Mouse (Mus musculus) spleen, adult 12 weeks (tissue): Measurements from ENCODE around the gene Morf4l2.
"Not testable (repeated sequence)": the region's sequence is repeated elsewhere in the genome, so short reads cannot be mapped to it uniquely, and the experiment has no call there.

Experiments used
- DNase-seq: peaks from one replicate; pipeline ENCODE4 v3.0.0; 2022; ENCODE audit warnings: low spot score

Morf4l2 gene

DNA sequence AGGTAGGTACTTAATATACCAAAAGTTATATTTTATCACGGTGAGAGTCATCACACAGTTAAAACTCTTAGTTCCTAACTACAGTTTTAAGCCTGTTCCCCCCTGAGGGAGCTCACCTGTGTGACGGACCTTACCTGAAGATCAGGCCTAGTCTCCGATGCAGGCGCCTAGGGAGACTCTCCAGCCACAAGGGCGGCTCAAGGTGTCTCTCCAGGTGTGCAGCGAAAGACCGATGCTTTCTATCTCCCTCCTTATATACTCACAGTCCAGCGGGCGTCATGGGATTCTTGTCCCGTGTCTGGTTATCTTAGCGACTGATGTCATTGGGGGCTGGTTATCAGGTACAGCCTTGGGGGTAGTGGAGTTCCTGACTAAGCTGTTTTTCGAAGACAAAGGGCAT, at the start of gene Morf4l2:
Gene Morf4l2 (minus strand): TSS at position 232 of the 400 bp plus-strand sequence.
- no peak for DNase-seq

DNA sequence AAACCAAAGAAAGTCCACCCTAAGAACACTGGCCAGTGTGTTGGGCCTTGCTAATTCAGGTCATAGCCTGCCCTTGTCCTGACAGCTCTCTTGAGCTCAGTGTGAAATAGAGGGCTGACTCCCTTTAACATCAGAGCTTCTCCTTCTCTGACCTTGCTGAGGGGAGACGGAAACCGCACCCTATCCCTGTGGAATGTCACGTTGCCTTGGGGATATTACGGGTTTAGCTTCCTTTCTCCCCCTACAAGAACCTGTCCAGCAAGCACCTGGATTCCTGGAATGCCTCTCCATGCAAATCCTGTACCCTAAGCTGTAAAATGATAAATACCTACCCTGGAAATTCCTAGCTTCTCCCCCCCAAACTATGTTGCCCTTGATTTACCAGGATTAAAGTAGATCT, 46.0 kb upstream of the Morf4l2 start:
- no peak for DNase-seq

DNA sequence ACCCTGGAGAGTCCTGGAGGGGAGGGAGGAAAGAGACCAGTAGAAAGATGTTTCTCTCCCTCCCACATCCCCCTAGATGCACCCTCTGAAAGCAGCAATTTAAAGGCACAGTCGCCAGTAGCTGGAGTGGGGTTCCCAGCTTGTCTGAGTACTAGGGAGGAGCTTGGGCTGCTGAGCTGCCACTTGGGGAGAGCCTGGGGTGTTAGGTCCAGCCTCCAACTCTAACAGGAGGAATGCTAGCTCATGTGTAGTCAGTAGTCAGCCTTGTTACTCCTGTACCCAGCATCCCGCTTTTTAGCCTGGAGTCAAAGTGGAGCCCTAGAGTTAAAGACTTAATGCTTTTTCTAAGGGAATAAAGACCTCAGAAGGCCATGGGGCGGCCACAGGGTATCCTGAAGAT, 36.6 kb upstream of the Morf4l2 start, which contains the start of gene Glra4:
Gene Glra4 (minus strand): TSS at position 101 of the 400 bp plus-strand sequence.
- no peak for DNase-seq

DNA sequence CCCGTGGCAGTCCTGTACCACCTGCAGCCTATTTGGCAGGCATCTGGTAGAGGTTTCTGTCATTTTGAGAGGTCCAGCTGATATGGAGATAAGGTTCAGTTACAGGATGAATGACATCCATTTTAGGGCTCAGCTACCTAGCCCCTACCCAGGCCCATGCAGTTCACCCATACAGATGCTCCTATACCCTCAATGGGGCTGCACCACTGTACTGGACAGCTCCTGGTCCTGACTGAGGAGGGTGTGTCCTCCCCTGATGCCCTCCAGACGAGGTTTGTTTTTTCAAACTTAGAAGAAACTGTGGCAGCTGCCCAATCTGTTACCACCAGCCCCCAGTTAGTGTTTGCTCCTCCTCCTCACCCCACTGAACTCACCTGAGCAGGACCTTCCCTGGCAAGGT, 35.8 kb upstream of the Morf4l2 start:
- no peak for DNase-seq

DNA sequence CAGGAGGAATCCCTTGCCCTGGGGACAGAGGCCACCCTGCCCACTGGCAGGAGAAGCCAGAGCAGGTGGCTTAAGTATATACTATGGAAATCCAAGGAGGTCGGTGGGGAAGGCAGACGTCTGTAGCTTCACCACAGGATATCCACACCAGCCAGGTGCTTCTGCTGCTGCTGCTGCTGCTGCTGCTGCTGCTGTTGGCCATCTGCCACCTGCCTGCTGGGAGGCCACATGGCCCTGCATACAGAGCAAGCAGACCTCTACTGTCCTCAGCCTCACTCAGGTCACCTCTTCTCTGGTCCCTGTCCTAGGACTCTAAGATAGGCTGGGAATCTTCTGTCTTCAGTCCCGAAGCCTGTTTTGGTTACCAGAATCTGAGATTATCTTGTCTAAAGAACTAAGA, 34.6 kb upstream of the Morf4l2 start:
- DNase-seq = no peak

DNA sequence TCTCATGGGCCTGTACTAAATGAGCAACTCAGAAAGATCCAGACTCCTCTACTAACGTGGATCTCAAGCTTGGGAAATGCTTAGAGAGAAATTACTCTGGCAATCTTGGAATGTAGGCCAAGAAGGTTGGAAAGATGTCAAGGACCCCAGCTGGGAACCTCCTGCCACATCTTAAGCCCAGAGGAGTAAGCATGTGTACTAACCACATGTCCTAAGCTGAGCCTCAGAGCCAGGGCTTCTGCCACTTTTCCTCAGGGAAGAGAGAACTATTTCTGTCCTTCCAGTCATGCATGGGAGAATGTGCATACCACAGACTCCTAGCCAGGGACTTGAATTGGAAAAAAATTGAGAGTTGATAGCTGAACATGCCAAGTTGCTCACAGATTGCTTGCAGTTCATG, 29.5 kb upstream of the Morf4l2 start:
- DNase-seq = no peak

DNA sequence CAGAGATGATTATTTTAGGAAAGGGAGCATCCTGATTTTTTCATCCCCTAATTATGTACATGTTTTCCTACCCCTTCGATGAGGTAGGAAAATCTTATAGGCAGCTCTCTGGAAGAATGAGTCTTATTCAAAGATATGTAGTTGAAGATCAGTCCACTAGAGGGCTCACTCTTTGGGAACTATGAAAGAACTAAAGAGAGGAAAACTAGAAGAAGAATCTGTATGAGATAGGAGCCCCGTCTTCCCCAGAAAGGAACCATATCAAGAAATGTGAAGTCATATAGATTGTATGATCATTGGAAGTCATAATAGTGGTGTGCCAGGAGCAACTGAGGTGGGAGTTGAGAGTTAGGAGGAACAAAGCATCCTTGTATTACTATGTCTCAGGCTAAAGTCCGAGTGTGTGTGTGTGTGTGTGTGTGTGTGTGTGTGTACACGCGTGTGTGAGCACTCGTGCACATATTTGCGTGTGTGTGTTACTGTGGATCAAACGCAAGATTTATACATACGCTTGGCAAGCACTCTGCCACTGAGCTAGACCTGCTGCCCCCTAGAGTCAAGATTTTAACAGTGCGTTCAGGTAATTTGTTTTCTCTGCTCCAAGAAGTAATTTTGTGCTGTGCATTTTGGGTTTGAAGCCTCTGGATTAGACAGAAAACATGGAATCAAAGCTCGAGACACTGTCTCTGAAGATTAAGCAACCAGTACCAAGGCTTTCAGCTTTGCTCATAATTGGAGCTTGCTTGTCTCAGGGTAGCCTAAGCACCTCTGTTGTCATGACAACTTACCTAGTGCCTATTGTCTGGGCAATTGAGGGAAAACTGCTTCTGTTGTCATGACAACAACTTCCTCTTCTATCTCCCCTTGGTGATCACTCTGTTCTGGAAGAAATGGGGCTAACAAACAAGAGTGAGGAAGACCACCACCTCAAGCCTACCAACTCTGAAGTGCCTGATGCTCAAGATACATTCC, 17.9 kb upstream of the Morf4l2 start:
- DNase-seq = no peak

DNA sequence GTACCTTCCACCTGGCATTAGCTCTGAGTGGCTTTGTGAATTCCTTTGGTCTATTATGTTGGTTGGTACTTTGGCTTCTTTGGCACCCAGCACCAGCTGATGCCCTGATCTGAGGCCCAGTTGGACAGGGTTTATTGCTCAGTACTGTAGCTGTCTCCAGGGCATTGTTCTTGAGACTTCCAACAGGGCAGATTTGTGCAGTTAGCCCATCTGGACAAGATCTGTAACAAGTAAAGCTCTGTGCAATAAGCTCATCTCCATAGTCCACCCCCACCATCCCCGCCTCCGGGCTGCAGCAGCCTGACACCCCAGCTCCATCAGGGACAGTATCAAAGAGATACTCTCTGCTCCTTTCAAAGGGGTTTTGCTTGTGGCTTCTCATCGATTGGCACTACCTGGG, 12.0 kb upstream of the Morf4l2 start:
- no peak for DNase-seq

DNA sequence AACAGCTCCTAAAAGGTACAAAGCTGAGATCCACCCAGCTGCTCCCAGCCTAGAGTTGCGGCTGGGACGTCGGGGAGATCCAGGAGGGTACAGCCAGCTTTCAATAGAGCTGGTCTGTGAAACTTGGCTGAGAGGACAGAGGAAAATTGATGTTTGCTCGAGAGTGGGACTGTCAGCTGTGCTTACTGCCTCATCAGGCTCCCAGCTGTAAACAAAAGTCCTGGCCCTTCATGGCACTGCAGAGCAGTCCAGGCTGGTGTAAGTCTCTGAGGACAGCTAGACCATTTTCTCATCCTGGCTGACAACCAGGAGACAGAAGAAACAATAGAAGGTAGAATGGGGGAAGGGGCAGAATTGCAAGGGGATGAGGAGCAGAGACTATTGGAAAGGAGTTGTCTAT, 5.8 kb upstream of the Morf4l2 start:
- DNase-seq = no peak

DNA sequence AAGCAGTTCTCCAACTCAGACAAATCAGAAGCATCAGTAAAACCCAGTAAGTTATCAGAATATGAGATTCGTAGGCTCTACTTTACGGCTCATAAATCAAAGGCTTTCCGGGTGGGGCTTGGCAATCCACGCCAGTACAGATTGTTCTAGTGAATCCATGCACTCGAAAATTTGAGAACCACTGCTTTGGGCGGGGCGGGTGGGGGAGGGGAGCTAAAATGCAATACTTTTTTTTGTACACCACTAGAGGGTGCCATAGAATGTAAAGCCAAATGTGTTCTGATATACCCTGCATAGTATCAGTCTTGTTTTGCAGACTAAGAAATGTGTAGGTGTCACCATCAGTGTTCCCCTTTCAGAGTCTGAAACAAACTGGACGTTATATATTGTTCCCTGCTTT, 1.2 kb upstream of the Morf4l2 start:
- DNase-seq = no peak

DNA sequence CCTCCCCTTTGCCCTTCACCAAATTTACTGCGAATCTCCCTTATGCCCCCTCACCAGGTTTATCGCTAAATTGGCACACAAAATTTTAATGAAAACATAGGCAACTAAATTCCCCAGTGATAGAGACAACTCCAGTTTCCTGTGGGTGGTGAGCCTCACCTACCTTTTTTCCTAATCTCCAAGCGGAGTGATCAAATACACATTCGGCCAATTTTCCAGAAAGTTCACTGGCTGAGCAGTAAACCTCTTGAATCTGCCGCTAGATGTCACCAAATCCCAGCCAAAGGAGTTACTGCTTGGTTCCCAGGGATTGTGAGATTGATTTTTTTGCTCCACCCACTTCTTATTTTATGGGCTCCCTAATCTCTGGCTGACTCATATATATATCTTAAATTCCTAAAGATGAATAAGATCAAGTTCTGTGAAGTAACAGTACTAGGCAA, 808 bp downstream of the Morf4l2 start:
- peak; percentile 6 for DNase-seq

DNA sequence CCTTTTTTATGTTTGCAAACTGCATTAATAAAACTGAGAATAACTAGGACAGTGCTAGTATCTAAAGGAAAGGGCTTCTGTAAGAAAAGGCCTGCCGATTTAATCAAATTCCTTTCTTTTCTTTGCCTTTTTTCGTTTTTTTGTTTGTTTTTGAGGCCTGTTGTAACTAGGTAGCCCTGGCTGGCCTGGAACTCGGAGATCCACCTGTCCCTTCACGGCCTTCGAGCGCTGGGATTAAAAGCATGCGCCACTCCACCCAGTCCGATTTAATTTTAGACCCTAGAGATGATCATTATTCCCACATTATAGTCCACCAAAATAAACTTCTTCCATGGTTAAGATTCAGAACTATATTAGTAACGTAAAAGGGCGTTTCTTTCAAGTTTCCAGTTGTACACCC, 1.2 kb downstream of the Morf4l2 start:
- DNase-seq = no peak

DNA sequence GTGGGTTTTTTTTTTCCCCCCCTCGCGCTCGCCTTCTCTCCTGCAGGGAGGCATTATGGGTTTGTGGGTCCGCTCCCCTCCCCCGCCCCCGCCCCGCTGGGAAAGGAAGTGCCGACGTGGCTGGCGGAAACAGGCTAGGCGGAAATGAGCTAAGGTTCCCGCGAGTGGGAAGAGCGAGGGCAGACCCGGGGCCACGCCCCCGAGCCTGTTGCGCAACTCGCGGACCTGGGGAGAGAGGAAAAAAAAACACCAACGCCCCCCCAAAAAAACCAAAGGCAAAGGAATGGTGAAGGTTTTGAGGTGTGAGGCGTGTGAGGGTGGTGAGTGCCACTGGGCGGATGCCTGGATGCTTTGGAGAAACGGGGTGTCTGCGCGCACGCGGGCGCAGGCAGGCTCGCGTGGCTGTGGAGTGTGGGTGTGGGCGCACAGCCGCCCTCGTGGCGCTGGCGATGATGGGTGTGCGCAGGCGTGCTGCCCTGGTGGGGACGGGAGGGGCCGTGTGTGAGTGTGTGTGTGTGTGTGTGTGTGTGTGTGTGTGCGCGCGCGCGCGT, 1.8 kb downstream of the Morf4l2 start:
- DNase-seq = peak; percentile 73

DNA sequence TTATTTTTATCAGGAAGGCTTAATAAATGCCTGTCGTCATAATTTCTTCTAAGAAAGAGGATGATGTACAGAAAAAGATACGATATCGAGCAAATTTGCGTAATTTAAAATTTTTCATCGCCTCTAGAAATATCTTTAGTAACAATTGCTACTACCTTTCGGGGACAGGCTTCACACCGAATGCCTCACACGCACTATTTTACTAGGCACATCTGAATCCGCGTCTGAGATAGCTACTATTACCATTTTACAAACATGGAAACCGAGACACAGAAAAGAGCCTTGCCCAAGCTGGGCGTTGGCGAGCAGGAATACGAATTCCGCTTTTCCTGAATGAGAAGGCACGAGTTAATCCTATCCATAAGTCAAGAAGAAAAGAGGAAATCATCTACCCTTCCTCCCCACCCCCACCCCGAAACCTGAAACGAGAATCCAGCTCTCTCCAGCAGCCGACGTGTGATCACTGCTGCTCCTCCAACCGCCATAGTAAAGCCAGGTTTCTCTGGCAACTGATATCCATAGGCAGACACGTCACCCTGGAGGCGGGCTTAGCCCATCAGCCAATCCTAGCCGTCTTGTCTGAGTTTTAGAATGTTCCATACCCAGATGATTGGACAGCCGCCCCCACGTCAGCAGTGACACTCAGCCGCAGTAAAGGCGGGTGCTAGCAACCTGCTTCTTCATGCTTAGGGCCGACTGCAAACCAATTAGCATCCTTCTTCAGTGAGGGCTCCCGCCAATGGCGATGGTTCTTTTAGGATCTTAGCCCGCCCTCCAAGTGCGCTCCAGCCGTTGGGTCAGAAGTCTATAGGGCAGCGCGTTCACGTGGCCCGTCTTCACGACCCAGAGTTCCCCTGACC, 2.5 kb downstream of the Morf4l2 start:
- DNase-seq = peak; percentile 82

DNA sequence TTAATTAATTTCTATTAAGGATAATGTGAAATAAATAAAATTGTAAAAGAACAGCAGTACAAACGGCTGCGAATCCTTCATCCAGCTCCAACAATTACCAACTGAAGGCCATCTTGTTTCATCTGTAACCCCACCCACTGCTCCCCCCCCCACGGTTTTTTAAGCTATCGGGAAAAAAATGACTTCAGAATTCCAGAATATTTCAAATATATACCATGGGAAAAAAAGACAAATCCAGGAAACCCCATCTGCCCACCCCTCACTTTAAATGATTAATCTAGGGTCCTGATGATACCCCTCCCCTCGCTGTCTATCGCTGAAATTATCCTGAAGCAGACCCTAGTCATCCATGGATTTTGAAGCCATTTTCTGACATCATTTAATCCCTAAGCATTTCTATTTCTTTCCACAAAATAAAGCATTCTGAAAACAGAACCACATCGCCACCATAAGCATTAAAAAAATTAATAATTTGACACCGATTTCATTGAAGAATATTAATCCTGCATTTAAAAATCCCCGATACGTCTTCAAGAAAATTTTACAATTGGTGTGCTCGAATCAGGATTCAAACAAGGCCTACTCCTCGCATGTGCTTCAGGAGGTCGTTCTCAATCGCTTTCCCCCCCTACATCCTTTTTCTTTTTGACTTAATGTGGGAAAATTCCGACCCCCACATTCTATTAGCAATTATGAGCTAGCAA, 3.3 kb downstream of the Morf4l2 start:
- no peak for DNase-seq

DNA sequence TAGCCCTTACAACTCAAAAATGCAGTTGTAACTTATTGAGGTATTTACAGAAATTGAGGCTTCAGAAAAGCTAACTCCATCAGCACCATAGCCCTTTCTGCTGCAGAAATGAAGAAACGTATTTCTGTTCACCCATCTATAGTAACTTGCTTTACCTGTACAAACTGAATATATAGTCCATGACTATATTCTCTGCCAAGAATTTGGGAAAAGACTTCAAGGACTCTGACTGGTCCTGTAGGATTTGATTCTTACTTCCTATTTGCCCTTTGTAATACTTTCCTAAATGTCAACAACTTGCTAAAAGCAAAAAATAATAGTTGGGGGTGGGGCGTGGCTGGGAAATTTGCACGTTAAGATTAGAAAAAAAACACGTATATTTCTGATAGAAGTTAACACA, 11.5 kb downstream of the Morf4l2 start:
- DNase-seq = no peak

DNA sequence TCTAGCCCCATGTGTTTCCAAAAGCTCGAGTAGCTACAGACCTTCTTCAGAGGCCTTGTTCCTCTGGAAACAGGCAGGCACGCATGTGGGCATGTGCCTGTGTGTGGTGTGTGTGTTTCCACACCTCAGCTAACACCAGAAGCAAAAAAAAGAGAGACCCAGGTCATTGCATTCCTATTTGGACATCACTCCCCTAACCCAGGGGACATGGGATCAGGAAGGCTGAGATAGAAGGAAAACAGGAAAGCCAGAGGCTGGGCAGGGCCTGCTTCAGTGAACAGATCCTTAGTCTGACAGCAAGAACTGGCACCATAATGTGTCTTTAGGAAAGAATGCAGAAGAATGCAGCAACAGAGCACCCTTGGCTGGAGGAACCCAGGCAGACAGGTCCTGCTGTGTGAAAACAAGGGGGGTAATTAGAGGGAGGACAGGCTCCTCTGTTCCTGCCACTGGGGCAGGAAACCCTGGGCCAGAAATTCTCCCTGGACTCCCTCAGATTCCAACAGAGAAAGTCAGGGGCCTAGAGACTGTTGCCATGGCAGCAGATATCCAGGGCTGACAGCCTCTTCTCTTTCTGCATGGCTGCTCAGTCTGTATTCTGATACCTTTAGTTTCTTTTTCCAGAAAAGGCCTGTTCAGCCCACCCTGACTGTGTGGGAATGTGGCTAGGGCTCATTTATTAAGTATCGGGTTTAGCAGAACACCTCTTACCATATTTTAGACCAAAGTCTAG, 28.6 kb downstream of the Morf4l2 start:
- DNase-seq = not testable (repeated sequence)

DNA sequence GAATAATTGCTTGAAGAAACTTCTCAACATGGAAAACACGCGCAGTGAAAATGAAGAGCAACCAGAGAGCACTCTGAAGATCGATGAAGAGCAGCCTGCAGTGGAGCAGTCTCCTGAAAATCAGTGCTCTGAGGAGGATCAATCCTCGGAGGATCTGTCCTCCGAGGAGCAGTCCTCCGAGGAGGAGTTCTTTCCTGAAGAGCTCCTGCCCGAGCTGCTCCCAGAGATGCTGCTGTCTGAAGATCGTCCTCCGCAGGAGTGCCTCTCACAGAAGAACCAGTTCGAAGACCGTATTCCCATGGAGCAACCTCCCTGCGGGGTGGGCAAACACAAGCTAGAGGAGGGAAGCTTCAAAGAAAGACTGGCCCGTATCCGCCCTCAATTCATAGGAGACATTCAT, 34.7 kb downstream of the Morf4l2 start:
- no peak for DNase-seq

DNA sequence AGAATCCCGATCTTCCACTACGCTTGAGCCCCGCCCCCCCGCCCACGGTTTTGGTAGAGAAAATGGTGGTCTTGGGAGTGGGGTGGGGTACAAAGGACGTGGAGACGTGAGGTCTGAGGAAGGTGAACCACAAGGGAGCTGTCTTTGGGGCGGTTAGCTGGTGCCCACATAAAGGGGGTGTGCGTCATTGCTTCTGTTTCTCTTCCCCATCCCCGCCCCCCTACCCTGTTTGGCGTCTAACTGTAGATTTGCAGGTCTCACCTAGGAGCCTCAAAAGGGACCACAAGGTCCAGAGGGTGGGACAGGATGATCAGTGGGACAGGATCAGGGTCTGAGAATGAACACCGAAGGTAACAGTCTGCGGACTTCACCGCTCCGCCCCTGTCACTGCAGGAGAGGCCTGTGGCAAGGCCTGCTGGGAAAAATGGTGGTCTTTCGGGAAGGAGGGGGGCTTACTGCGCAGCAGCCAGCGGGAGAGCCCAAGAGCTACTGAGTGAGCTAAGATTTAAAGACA, 35.3 kb downstream of the Morf4l2 start:
- no peak for DNase-seq

DNA sequence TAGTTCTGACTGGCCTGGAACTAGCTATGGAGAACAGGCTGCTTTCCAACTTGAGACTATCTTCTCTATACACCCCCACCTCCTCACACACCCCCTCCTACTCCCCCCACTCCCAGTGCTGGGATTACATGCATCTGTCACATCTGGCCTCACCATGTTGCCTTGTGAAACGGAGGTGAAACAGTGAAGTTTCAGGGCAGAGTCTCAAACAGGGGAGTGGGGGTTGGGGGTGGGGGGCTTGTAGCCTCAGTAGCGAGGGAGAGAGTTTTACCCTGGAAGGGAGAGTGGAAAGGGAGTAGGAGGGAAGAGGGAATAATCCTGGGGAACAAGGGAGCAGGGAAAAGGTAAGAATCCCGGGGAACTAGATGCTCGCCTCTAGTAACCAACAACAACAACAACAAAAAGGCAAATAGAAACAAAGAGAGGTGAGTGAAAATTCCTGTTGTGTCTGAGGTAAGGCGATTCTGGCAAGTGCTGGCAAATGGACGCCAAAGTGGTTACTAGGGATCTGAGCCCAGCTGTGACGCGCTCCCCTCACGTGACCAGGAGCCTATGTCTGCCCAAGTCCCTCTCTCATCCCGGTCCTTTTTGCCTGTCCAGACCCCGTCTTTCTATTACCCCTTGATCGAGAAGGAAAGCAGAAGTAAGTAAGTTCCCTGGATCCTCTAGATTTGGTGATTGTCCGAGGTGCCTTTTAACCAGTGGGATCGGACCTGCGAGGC, 35.9 kb downstream of the Morf4l2 start, which contains the start of gene Tceal1:
Gene Tceal1 (plus strand): TSS at position 537 of the 722 bp plus-strand sequence.
- no peak for DNase-seq
